Mouse (Mus musculus) ES-E14 (cell line): Measurements from ENCODE around the gene Dock4. TPM values are rescaled to one million over a fixed set of nuclear protein-coding genes. Genes with fewer than 3 reads are reported as not detected.

Experiments
- DNase-seq: peaks from one replicate; pipeline ENCODE4 v3.0.0-alpha.2; 2013; ENCODE audit warnings: low read depth, low spot score
- H3K27ac ChIP-seq: 2 replicates; pipeline ENCODE4 v1.5.1; 2012; ENCODE audit warnings: low read depth, mild to moderate bottlenecking, low read length, moderate library complexity, mixed read lengths; ENCODE audit not compliant: poor library complexity, insufficient read depth, severe bottlenecking
- H3K36me3 ChIP-seq: 2 replicates; pipeline ENCODE4 v1.6.1; 2012; ENCODE audit warnings: mild to moderate bottlenecking, low read length, moderate library complexity, mixed read lengths; ENCODE audit not compliant: control insufficient read depth, poor library complexity, insufficient read depth, severe bottlenecking
- H3K4me1 ChIP-seq, 2 experiments: fragments of 150-350 bp in 1 of 2; sonication (generic) in 1 of 2; 2 replicates each; pipeline ENCODE4 v1.6.1; 2012; ENCODE audit warnings: low read length in 2 of 2, mild to moderate bottlenecking in 1 of 2, mixed read lengths in 1 of 2; ENCODE audit not compliant: control insufficient read depth in 2 of 2, insufficient read depth in 2 of 2, poor library complexity in 1 of 2
- H3K4me3 ChIP-seq, 2 experiments: fragments of 150-350 bp in 1 of 2; sonication (generic) in 1 of 2; 2 replicates each; pipeline ENCODE4 v1.5.1; 2012; ENCODE audit warnings: low read length in 2 of 2, low read depth in 1 of 2, mild to moderate bottlenecking in 1 of 2, mixed read lengths in 1 of 2; ENCODE audit not compliant: insufficient read depth in 1 of 2, poor library complexity in 1 of 2, severe bottlenecking in 1 of 2
- H3K9ac ChIP-seq: 2 replicates; pipeline ENCODE4 v1.6.1; 2012; ENCODE audit warnings: low read depth, mild to moderate bottlenecking, low read length, mixed read lengths; ENCODE audit not compliant: poor library complexity, insufficient read depth, severe bottlenecking
- H3K9me3 ChIP-seq: fragments of 150-350 bp; sonication (generic); 2 replicates; pipeline ENCODE4 v1.6.1; 2012; ENCODE audit warnings: low read depth, mild to moderate bottlenecking, low read length; ENCODE audit not compliant: control insufficient read depth, insufficient read depth
- CHD2 ChIP-seq: IDR thresholded peaks from 2 replicates; pipeline ENCODE4 v1.6.1; 2014; ENCODE audit warnings: mild to moderate bottlenecking, low read depth, low read length, inconsistent platforms
- HCFC1 ChIP-seq: IDR thresholded peaks from 2 replicates; pipeline ENCODE4 v1.6.1; 2012; ENCODE audit warnings: low read length, inconsistent platforms, borderline replicate concordance; ENCODE audit not compliant: insufficient read depth
- MAFK ChIP-seq: IDR thresholded peaks from 2 replicates; pipeline ENCODE4 v1.6.1; 2014; ENCODE audit warnings: mild to moderate bottlenecking, low read depth, low read length, inconsistent platforms; ENCODE audit not compliant: insufficient read depth
- ZC3H11A ChIP-seq: IDR thresholded peaks from 2 replicates; pipeline ENCODE4 v1.6.1; 2012; ENCODE audit warnings: low read depth, mild to moderate bottlenecking, inconsistent platforms, low read length, borderline replicate concordance
- ZNF384 ChIP-seq: IDR thresholded peaks from 2 replicates; pipeline ENCODE4 v1.6.1; 2012; ENCODE audit warnings: low read depth, low read length, inconsistent platforms
- in situ Hi-C, 2 experiments: fragments of 600-800 bp; cut with MboI; formaldehyde crosslinking; loops; one replicate each; pipeline ENCODE4 v1.15.1; 2025; ENCODE audit warnings: low sequenced_read_pairs in 2 of 2, inconsistent platforms in 1 of 2; ENCODE audit not compliant: unreplicated experiment in 2 of 2
- total RNA-seq: library from RNA; depleted of rRNA; stranded (reverse); fragments of 300-350 nt; gene quantifications from 2 replicates; pipeline ENCODE4 v1.2.3, GENCODE M21; 2012

Dock4 gene
- total RNA-seq, 1 experiment, result 7.9 TPM

GRCm38 (mm10) chr12:40645869-40646268 lies 200.1 kb downstream of the Dock4 start:
- Histone ChIP-seq H3K9ac (no peak overlapping the region), H3K36me3 (no peaks in the 10 kb centered on the region), H3K4me3 (no peak overlapping the region), H3K27ac (no peak overlapping the region), H3K9me3 (no peaks in the 10 kb centered on the region), H3K4me1 (no peaks in the 10 kb centered on the region)
- no peak for DNase-seq
- TF ChIP-seq MAFK (no peak), ZC3H11A (no peak), CHD2 (no peak), ZNF384 (no peak), HCFC1 (no peak)
- in situ Hi-C loops, result no loop called here

DNA sequence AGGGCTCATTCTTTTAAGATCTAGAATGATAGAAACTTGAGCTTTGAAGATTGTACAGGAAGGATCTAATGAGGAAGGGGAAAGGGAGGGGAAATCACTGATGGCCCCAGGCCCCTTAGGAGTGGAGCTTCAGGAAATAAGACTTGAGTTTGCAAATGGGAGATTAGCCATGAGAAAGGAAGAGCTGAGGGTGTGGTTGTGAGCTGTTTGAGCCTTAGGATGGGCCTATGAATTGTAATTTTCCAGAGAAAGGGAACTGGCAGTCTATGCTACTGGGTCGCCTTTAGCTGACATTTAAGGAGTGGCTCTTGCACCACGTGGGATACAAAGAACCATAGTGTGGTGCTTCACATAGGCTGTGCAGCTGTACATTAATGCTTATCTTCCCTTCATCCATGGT lies 208.6 kb downstream of the Dock4 start:
- in situ Hi-C loops, result no loop called here
- H3K27ac ChIP-seq, result no peak overlapping the region
- TF ChIP-seq ZNF384 (no peak), HCFC1 (no peak), ZC3H11A (no peak), MAFK (no peak), CHD2 (no peak)
- H3K36me3 ChIP-seq, result no peaks in the 10 kb centered on the region; the same call in 1 of the 2 replicates
- peaks cover 4 to 9% of the 10 kb centered on the region in 2 experiments; a peak in 2 of 4 replicates for H3K4me1 ChIP-seq
- H3K4me3 ChIP-seq, result no peak overlapping the region
- H3K9ac ChIP-seq, result no peak overlapping the region
- DNase-seq, result peak; percentile 35
- H3K9me3 ChIP-seq, result no peaks in the 10 kb centered on the region

DNA sequence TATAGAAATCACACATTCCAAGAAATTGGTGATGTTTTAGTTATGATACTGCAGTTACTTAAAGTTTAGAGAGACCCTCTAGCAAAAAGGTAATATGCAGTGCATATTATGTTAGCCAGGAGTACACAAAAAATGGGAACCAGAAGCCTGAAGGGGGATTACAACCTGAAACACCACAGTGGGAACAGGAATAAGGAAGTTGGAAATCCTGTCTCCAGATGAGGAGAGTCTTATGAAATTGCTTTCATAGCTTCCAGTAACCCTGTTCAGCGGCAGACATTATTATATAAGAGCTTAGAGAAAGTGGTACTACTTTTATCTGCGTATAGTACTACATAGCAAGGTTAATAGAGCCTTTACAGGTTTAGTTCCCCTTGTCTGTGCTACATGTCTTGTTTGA lies 210.1 kb downstream of the Dock4 start:
- Histone ChIP-seq H3K9me3 (no peaks in the 10 kb centered on the region), H3K27ac (no peak overlapping the region), H3K4me3 (no peak overlapping the region), H3K9ac (no peak overlapping the region), H3K36me3 (no peaks in the 10 kb centered on the region; the same call in 1 of the 2 replicates), H3K4me1 (peaks cover 4 to 9% of the 10 kb centered on the region in 2 experiments; a peak in 2 of 4 replicates)
- TF ChIP-seq HCFC1 (no peak), CHD2 (no peak), ZC3H11A (no peak), ZNF384 (no peak), MAFK (no peak)
- in situ Hi-C loops, result no loop called here
- no peak for DNase-seq

DNA sequence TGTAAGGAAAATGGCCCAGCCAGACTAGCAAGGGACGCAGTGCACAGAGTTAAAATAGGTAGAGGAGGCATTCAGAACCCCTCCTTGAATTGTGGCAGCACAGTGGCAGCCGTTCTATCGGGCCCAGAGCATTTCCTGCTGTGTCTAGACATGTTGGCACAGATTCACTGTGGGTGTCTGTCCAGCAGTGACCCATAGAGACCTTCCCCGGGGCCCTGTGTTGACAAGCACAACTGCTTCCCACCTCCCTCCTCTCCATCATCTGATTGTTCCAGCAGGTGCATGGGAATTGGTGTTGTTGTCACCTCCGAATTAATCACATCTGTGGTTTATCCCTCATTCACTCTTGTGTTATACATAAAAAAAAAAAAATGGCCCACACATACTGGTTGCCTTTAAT lies 210.7 kb downstream of the Dock4 start:
- no peaks in the 10 kb centered on the region for H3K9me3 ChIP-seq
- no peak overlapping the region for H3K27ac ChIP-seq
- TF ChIP-seq ZNF384 (no peak), CHD2 (no peak), HCFC1 (no peak)
- in situ Hi-C loops, result no loop called here
- DNase-seq, result no peak
- no peak overlapping the region for H3K9ac ChIP-seq
- H3K36me3 ChIP-seq, result no peaks in the 10 kb centered on the region; the same call in 1 of the 2 replicates
- H3K4me1 ChIP-seq, result peaks cover 4 to 9% of the 10 kb centered on the region in 2 experiments; a peak in 2 of 4 replicates
- no peak overlapping the region for H3K4me3 ChIP-seq

GRCm38 (mm10) chr12:40657229-40657885 lies 211.6 kb downstream of the Dock4 start:
- Histone ChIP-seq H3K9me3 (no peaks in the 10 kb centered on the region), H3K4me3 (no peak overlapping the region), H3K9ac (no peak overlapping the region), H3K36me3 (no peaks in the 10 kb centered on the region), H3K27ac (no peak overlapping the region), H3K4me1 (peaks cover 4 to 9% of the 10 kb centered on the region in 2 experiments; a peak in 2 of 4 replicates)
- TF ChIP-seq CHD2 (no peak), ZC3H11A (no peak), MAFK (no peak), HCFC1 (no peak), ZNF384 (no peak)
- in situ Hi-C loops, result no loop called here
- no peak for DNase-seq
